Mouse (Mus musculus): ENCODE measurements around the gene Arap2.

GRCm38 (mm10) chr5:62814072-62814414 lies 48.1 kb upstream of the Arap2 start:
- no peak for TF ChIP-seq CTCF (IDR thresholded peaks at IDR 0.05)
- no peak for TF ChIP-seq EP300 (IDR thresholded peaks at IDR 0.05)
